Mouse (Mus musculus): ENCODE measurements around the gene Fkbp8.

DNA sequence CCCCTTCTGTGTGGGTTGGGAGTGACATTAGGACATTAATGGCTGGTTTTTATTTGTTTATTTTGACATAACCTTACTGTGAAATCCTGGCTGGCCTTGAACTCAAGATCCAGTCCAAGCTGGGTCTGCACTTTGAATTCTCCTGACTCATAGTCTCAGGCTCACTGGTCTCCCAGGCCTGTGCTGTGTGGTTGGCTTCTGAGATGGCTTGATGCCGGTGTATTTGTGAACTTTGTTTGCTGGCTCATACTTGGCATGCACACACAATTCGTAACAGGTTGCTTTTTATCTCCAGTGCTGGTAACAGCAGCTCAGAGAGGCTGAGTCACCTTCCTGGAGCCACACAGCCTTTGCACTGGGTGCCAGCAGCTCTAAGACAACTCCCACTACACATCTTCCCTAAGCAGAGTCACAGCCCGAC is 2.2 kb downstream of the Fkbp8 start:
- no peak for TF ChIP-seq MAX (IDR thresholded peaks at IDR 0.05; ENCODE audit: low read length)
- no peak for TF ChIP-seq EP300 (IDR thresholded peaks at IDR 0.05; ENCODE audit: low read length)
- TF ChIP-seq HCFC1 (IDR thresholded peaks at IDR 0.05; ENCODE audit: low read depth, low read length), result no peak
- TF ChIP-seq POLR2A (IDR thresholded peaks at IDR 0.05; ENCODE audit: low read depth, low read length), result no peak
- no peak for TF ChIP-seq CTCF (conservative IDR thresholded peaks at IDR 0.05 in 1 of 2, IDR thresholded peaks at IDR 0.05 in 1 of 2; ENCODE audit: low read depth in 2 of 2, low read length in 2 of 2)
